Mouse (Mus musculus): ENCODE data around the gene Clp1.

GRCm38 (mm10) chr2:84716423-84717355 is 10.5 kb downstream of the Clp1 start:
- TF ChIP-seq GATA1 (IDR thresholded peaks at IDR 0.05; ENCODE audit: borderline replicate concordance, low read length): no peak
- TF ChIP-seq FLI1 (IDR thresholded peaks at IDR 0.05; ENCODE audit: low read length): no peak
